Mouse (Mus musculus) hindbrain, embryonic 11.5 days (tissue): ENCODE results near the gene Fars2. TPM values are rescaled to one million over a fixed set of nuclear protein-coding genes. Genes with fewer than 3 reads are reported as not detected.

Experiments used
- ATAC-seq: fragments of 200-750 bp; cut with Nextera tagmentation; 2 replicates; pipeline ENCODE4 v1.8.0; 2017; ENCODE audit warnings: mild to moderate bottlenecking, moderate TSS enrichment, moderate library complexity; ENCODE audit not compliant: low FRiP score
- DNase-seq: peaks from one replicate; pipeline ENCODE4 v3.0.0-alpha.2; 2015; ENCODE audit warnings: low spot score
- H3K27ac ChIP-seq: fragments of 300-500 bp; sonication (generic); 2 replicates; pipeline ENCODE4 v1.5.1; 2014; ENCODE audit warnings: mild to moderate bottlenecking, low read depth, low read length
- H3K27me3 ChIP-seq: fragments of 300-500 bp; sonication (generic); 2 replicates; pipeline ENCODE4 v1.6.1; 2014; ENCODE audit warnings: mild to moderate bottlenecking, low read length, moderate library complexity, mixed read lengths; ENCODE audit not compliant: control insufficient read depth, insufficient read depth
- H3K36me3 ChIP-seq: fragments of 300-500 bp; sonication (generic); 2 replicates; pipeline ENCODE4 v1.6.1; 2014; ENCODE audit warnings: mild to moderate bottlenecking, low read length, moderate library complexity, mixed read lengths; ENCODE audit not compliant: control insufficient read depth, insufficient read depth
- H3K4me1 ChIP-seq: fragments of 300-500 bp; sonication (generic); replicated peaks from 2 replicates; pipeline ENCODE4 v1.6.1; 2014; ENCODE audit warnings: low read length, mixed read lengths; ENCODE audit not compliant: control insufficient read depth, insufficient read depth
- H3K4me2 ChIP-seq: fragments of 300-500 bp; sonication (generic); replicated peaks from 2 replicates; pipeline ENCODE4 v1.6.1; 2014; ENCODE audit warnings: mild to moderate bottlenecking, low read depth, low read length
- H3K4me3 ChIP-seq: fragments of 300-500 bp; sonication (generic); 2 replicates; pipeline ENCODE4 v1.5.1; 2014; ENCODE audit warnings: low read depth, low read length
- H3K9ac ChIP-seq: fragments of 300-500 bp; sonication (generic); 2 replicates; pipeline ENCODE4 v1.6.1; 2014; ENCODE audit warnings: low read depth, low read length
- H3K9me3 ChIP-seq: fragments of 300-500 bp; sonication (generic); 2 replicates; pipeline ENCODE4 v1.6.1; 2016; ENCODE audit warnings: low read length; ENCODE audit not compliant: control insufficient read depth
- WGBS: fragments of 180-500 bp; shearing (Covaris S2); extraction: QIAGEN DNeasy Blood & Tissue Kit; methylation state at CpG from one replicate; pipeline ENCODE4 v1.1.7; 2014; 5-methylcytosine and 5-hydroxymethylcytosine counted together
- polyA plus RNA-seq: library from polyadenylated mRNA; unstranded; fragments of >200 nt; fragmentation: Nextera tagmentation; extraction: Ambion mirVana; gene quantifications from 2 replicates; pipeline ENCODE4 v1.2.1, GENCODE M21; 2014

Gene Fars2
- polyA plus RNA-seq, 1 experiment from 2014 or later: 31.1 TPM

DNA sequence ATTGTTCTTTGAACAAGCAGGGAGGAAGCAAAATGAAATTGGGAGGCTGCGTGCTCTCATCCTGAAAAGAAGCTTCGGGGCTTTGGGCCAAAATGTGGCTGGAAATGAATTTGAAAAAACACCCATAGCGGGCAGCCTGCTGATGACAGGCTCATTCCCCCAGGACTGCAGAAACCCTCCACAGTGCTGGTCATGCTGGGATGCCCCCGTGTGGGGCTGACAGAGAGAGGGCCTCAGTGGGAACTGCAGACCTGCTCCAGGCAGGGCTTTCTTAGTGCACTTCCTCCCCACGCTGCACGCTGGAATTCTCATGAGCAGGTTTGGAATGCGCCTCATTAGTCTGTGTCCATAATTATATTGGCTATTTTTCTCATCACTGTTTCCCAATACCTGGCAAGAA lies 373.4 kb downstream of the Fars2 start:
- no peak overlapping the region for H3K27ac ChIP-seq
- H3K9ac ChIP-seq: no peak overlapping the region
- no peak overlapping the region for H3K4me3 ChIP-seq
- ATAC-seq (no peak), DNase-seq (no peak)
- WGBS: 56% methylated on average over 7 of the region's 7 CpGs
- no peak overlapping the region for H3K4me2 ChIP-seq
- H3K4me1 ChIP-seq: no peaks in the 10 kb centered on the region; the same call in 1 of the 2 replicates
- H3K27me3 ChIP-seq: no peaks in the 10 kb centered on the region
- no peaks in the 10 kb centered on the region for H3K36me3 ChIP-seq
- no peaks in the 10 kb centered on the region for H3K9me3 ChIP-seq

DNA sequence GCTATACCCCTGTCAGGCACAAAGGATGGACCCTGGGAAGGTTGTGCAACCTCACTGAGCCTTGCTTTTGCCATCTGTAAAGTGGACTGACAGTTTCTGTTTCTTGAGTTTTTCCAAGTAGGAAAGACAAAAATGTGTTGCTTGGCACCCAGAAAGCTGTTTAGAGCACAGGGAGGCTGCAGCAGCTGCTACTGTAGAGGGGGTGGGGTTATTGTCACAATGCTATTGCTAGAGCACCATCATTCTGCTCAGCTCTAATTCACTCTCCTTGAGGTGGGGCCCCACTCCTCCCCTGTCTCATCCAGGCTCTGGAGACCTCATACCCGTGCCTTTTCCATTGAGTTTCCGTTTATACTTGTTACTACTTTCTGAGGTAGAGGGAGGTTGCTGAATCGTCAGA lies 375.2 kb downstream of the Fars2 start:
- Histone ChIP-seq H3K4me1 (no peaks in the 10 kb centered on the region; the same call in 1 of the 2 replicates), H3K27ac (no peak overlapping the region), H3K4me3 (no peak overlapping the region), H3K9me3 (no peaks in the 10 kb centered on the region), H3K36me3 (no peaks in the 10 kb centered on the region), H3K4me2 (no peak overlapping the region), H3K27me3 (no peaks in the 10 kb centered on the region), H3K9ac (no peak overlapping the region)
- DNase-seq (no peak), ATAC-seq (no peak)
- WGBS: 79% methylated on average over 3 of the region's 3 CpGs

DNA sequence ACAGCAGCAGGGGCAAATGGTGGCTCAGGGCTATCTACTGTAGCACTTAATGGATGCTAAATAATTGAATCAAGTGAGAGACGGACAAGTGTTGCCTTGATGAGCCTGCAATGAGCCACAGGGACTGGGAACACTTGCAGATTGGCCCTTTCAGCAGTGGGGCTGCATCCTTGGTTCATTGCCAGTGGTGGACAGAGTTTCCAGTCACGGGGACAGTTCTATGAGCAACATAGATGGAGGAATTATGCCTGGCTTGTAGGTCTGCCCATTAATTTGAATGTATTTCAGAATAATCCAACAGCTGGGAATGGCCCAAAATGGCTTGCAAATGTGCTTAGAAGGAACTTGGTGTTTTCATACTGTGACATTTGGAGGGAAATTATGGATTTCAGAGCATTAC lies 376.1 kb downstream of the Fars2 start:
- DNase-seq (no peak), ATAC-seq (no peak)
- Histone ChIP-seq H3K9ac (no peak overlapping the region), H3K4me3 (no peak overlapping the region), H3K9me3 (no peaks in the 10 kb centered on the region), H3K4me1 (no peaks in the 10 kb centered on the region; the same call in 1 of the 2 replicates), H3K27me3 (no peaks in the 10 kb centered on the region), H3K36me3 (no peaks in the 10 kb centered on the region), H3K27ac (no peak overlapping the region), H3K4me2 (no peak overlapping the region)
- 82% methylated on average over 2 of the region's 2 CpGs for WGBS

DNA sequence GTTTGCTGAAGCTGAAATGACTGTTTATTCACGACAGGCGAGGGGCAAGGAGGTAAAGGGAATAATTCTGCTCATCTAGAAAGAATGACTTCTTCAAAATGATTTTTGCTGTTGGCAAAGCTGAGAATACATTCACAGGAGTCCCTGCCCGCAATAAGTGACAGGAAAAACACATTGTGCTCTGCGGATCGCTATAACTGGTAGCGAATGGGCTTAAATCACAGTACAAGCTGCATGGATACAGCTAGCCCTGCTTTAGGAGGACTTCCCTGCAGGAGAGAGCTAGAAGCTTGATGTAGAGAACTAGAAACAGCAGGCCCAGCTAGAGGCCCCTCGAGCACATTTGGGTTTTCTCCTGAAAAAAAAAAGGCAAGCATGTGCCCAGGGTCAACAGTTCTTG lies 376.6 kb downstream of the Fars2 start:
- 87% methylated on average over 7 of the region's 7 CpGs for WGBS
- H3K4me1 ChIP-seq: no peaks in the 10 kb centered on the region; the same call in 1 of the 2 replicates
- DNase-seq (no peak), ATAC-seq (no peak)
- no peak overlapping the region for H3K4me3 ChIP-seq
- H3K27ac ChIP-seq: no peak overlapping the region
- H3K36me3 ChIP-seq: no peaks in the 10 kb centered on the region
- no peaks in the 10 kb centered on the region for H3K9me3 ChIP-seq
- H3K4me2 ChIP-seq: no peak overlapping the region
- H3K27me3 ChIP-seq: no peaks in the 10 kb centered on the region
- no peak overlapping the region for H3K9ac ChIP-seq

DNA sequence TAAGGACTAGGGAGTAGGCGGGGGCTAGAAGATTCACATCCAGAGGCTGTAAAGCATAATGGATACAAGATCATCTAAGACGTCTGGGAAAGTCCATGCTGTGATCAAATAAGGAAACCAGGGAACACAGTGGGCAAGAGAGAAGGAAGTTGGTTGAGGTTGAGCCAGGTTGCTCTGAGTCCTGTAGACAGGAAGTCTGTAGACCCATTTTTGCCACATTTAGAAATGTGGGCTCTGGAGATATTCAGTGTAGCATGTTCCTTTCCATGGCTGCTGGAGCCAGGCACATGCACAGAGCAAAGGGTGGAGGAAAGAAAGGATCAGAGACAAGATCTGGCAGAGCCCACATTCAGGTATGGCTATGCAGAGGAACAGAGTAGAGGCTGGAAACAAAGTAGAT lies 378.8 kb downstream of the Fars2 start:
- ATAC-seq (no peak), DNase-seq (no peak)
- Histone ChIP-seq H3K27ac (no peak overlapping the region), H3K4me2 (no peak overlapping the region), H3K9me3 (no peaks in the 10 kb centered on the region), H3K9ac (no peak overlapping the region), H3K4me1 (no peaks in the 10 kb centered on the region), H3K27me3 (no peaks in the 10 kb centered on the region), H3K4me3 (no peak overlapping the region), H3K36me3 (no peaks in the 10 kb centered on the region)
- WGBS: 96% methylated on average over 2 of the region's 2 CpGs

DNA sequence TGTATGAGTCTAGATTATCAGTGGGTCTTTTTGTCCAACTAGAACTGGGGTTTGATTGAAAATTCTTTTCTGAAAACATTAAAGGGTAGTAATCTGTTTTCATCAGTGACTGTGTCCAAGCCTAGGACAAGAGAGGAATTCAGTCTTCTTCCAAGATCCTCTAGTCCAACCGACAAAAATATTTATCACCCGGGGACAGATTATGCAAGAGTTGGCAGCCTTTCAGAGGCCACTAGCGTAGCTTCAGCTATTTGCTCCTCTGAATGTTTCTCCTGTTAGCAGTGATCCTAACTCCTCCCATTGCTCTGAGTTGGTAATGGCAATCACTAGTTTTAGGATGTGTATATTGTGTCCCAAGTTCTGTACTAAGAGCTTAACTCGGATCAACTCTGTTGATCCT lies 380.1 kb downstream of the Fars2 start:
- no peaks in the 10 kb centered on the region for H3K9me3 ChIP-seq
- ATAC-seq (no peak), DNase-seq (no peak)
- no peak overlapping the region for H3K4me2 ChIP-seq
- no peak overlapping the region for H3K9ac ChIP-seq
- WGBS: 88% methylated on average over 4 of the region's 4 CpGs
- no peaks in the 10 kb centered on the region for H3K36me3 ChIP-seq
- H3K27me3 ChIP-seq: no peaks in the 10 kb centered on the region
- H3K4me1 ChIP-seq: no peaks in the 10 kb centered on the region
- H3K27ac ChIP-seq: no peak overlapping the region
- no peak overlapping the region for H3K4me3 ChIP-seq

DNA sequence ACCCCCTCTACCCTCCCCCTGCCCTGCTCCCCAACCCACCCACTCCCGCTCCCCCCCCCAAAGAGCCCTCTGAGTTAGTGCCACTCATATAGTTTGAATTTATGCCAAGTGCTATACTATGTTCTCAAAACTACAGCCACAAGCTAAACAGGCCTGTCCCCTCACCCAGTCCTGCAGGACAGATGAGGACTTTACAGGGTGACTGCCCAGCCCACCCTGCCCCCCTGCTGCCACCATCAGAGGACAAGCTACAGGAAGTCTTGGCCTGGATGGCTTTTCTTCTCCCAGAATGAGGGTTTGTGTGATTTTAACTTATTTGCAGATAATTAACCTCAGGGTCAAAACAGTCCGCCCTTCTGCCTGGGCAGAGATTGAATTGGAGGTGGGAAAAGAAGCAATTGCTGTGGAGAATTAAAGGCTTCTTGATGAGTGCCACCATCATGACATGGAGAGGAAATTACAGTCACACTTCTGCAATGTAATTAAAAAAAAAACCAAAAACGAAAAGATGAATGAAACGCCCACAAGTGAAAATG lies 383.2 kb downstream of the Fars2 start:
- no peak for DNase-seq
- Histone ChIP-seq H3K27ac (no peak overlapping the region), H3K36me3 (no peaks in the 10 kb centered on the region), H3K4me1 (no peaks in the 10 kb centered on the region), H3K4me2 (no peak overlapping the region), H3K4me3 (no peak overlapping the region), H3K9me3 (no peaks in the 10 kb centered on the region), H3K27me3 (no peaks in the 10 kb centered on the region), H3K9ac (no peak overlapping the region)
- ATAC-seq: no peak
- 73% methylated on average over 4 of the region's 4 CpGs for WGBS

DNA sequence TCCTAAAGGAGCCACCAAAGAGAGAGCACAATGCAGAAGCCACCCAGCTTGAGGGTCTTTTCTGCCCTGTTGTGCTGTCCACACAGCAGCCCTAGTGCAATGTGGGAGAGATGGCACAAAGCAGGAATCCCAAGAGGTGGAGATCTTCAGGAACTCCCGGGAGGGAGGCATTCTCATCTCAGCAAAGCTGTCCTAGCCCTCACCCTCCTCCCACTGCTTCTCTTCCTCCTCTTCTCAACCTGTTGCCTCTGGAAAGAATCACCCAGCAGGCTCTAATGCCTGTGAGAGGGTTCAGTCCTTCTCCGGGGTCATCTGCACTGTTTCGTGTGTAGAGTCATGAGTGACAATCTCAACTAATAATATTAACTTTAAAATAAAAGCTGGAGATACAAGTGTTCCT lies 386.3 kb downstream of the Fars2 start:
- H3K36me3 ChIP-seq: no peaks in the 10 kb centered on the region
- H3K27ac ChIP-seq: no peak overlapping the region
- no peak for DNase-seq
- 86% methylated on average over 3 of the region's 3 CpGs for WGBS
- no peak for ATAC-seq
- H3K9me3 ChIP-seq: no peaks in the 10 kb centered on the region
- no peak overlapping the region for H3K4me3 ChIP-seq
- H3K27me3 ChIP-seq: no peaks in the 10 kb centered on the region
- H3K4me2 ChIP-seq: no peak overlapping the region
- no peaks in the 10 kb centered on the region for H3K4me1 ChIP-seq
- H3K9ac ChIP-seq: no peak overlapping the region

DNA sequence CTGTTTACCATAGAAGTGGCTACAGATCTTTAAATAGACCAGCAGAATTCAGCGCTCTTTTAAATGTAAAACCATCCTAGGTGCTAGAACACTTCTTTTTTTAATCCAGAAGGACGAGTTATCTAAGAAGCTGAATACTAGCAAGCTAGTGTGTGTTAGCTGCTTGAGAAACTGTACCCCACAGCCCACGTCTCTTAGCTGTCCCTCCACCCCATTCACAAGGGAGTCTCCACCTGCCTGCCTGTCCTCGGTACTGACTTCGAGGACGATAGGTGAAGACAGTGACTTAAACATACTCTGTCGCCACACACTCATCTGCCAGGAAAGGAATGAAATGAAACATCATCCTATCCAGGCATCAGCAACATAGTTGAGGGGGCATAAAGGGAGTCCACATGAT lies 386.8 kb downstream of the Fars2 start:
- no peak for DNase-seq
- H3K4me2 ChIP-seq: no peak overlapping the region
- no peaks in the 10 kb centered on the region for H3K27me3 ChIP-seq
- no peak overlapping the region for H3K4me3 ChIP-seq
- no peaks in the 10 kb centered on the region for H3K9me3 ChIP-seq
- no peak overlapping the region for H3K9ac ChIP-seq
- no peak for ATAC-seq
- no peaks in the 10 kb centered on the region for H3K4me1 ChIP-seq
- no peaks in the 10 kb centered on the region for H3K36me3 ChIP-seq
- WGBS: 88% methylated on average over 7 of the region's 7 CpGs
- H3K27ac ChIP-seq: no peak overlapping the region
